Comparison of ENCODE assay signal across 22 mouse cellular contexts in genomic region chr8:95215709-95216360, GRCm38 (mm10). TPM values are rescaled to one million over a fixed set of nuclear protein-coding genes. Genes with fewer than 3 reads are reported as not detected.
DNase-seq lines count a peak whose midpoint lies in the region; ATAC-seq and TF ChIP-seq lines count a peak whose summit lies in the region.
"Had no signal": no experiment of that assay in that cellular context is flagged by ENCODE, and none has a peak within 500 bp of the region (broad histone marks: within the 10 kb centered on the region; RNA-seq: fewer than 3 reads in every experiment).

No protein-coding gene starts in this region.

- H3K4me2 ChIP-seq in kidney, embryonic 15.5 days: no peak overlapping the region
- no peak overlapping the region for H3K4me2 ChIP-seq in hindbrain, embryonic 16.5 days (ENCODE audit: low read length)
- H3K4me2 ChIP-seq: forebrain, embryonic 12.5 days; heart, embryonic 11.5 days; hindbrain, embryonic 14.5 days; limb, embryonic 12.5 days; liver, embryonic 13.5 days; lung, embryonic 15.5 days; neural tube, embryonic 12.5 days had no signal

- 59% methylated on average over 11 of the region's 11 CpGs for WGBS in kidney, embryonic 15.5 days
- 81% methylated on average over 11 of the region's 11 CpGs for WGBS in hindbrain, embryonic 16.5 days

- peak; percentile 23; the same call in 1 of the 2 replicates for TF ChIP-seq CTCF in gastrocnemius, adult 2 months (IDR thresholded peaks at IDR 0.05)

- no peaks in the 10 kb centered on the region for H3K36me3 ChIP-seq in kidney, embryonic 15.5 days
- no peaks in the 10 kb centered on the region for H3K36me3 ChIP-seq in hindbrain, embryonic 16.5 days (ENCODE audit: control insufficient read depth, insufficient read depth, low read length)
- H3K36me3 ChIP-seq: forebrain, embryonic 12.5 days; limb, embryonic 12.5 days; liver, embryonic 13.5 days; lung, embryonic 15.5 days; neural tube, embryonic 12.5 days had no signal

- intact Hi-C loops in gastrocnemius, adult 2 months (cut with DNase I): no loop called here
- intact Hi-C loops in gastrocnemius, postnatal 14 days (cut with DNase I; ENCODE audit: low total_unique reads): no loop called here

- DNase-seq in gastrocnemius, adult 2 months: peak; percentile 53
- no peak for DNase-seq in gastrocnemius, postnatal 14 days
- no peak for DNase-seq in kidney, adult 11 months
- DNase-seq in 416B (ENCODE audit: low read depth): peak; percentile 33
- DNase-seq in kidney, postnatal 25 days: peak; percentile 41 to 46
- DNase-seq in testis, postnatal 10 days (ENCODE audit: low spot score): no peak
- DNase-seq: B cell, adult 2 months; cerebellum, adult 9-10 months; heart, postnatal 14 days; liver, embryonic 13.5 days; lung, postnatal 4 days; right cerebral cortex, postnatal 14 days; thymus, postnatal 14 days had no signal

- 0 out of 2 replicates have a peak, but pooled peaks have one; percentile 50 for ATAC-seq in kidney, embryonic 15.5 days (replicated peaks; ENCODE audit: low FRiP score)
- ATAC-seq in hindbrain, embryonic 16.5 days: no peak
- ATAC-seq: intestine, embryonic 16.5 days had no signal

- no peak overlapping the region for H3K4me3 ChIP-seq in gastrocnemius, adult 2 months
- no peak overlapping the region for H3K4me3 ChIP-seq in kidney, embryonic 15.5 days (replicated peaks)
- H3K4me3 ChIP-seq in hindbrain, embryonic 16.5 days (ENCODE audit: low read length): no peak overlapping the region
- H3K4me3 ChIP-seq: forebrain, embryonic 12.5 days; limb, embryonic 12.5 days; liver, embryonic 13.5 days; lung, embryonic 15.5 days; neural tube, embryonic 12.5 days had no signal

- H3K27ac ChIP-seq in gastrocnemius, adult 2 months: peak overlapping the region; percentile 82
- no peak overlapping the region for H3K27ac ChIP-seq in kidney, embryonic 15.5 days
- H3K27ac ChIP-seq in hindbrain, embryonic 16.5 days (ENCODE audit: low read depth, low read length): no peak overlapping the region
- H3K27ac ChIP-seq: forebrain, embryonic 12.5 days; hindbrain, embryonic 14.5 days; limb, embryonic 12.5 days; liver, embryonic 13.5 days; lung, embryonic 15.5 days; neural tube, embryonic 12.5 days had no signal

- H3K4me1 ChIP-seq in kidney, embryonic 15.5 days: peaks cover 13% of the 10 kb centered on the region
- H3K4me1 ChIP-seq in hindbrain, embryonic 16.5 days (ENCODE audit: control insufficient read depth, insufficient read depth, low read depth, low read length): no peaks in the 10 kb centered on the region
- H3K4me1 ChIP-seq: forebrain, embryonic 12.5 days; limb, embryonic 12.5 days; liver, embryonic 13.5 days; lung, embryonic 15.5 days; neural tube, embryonic 12.5 days had no signal

- no peak overlapping the region for H3K9ac ChIP-seq in kidney, embryonic 15.5 days
- H3K9ac ChIP-seq in hindbrain, embryonic 16.5 days (ENCODE audit: low read depth, low read length): no peak overlapping the region
- H3K9ac ChIP-seq: forebrain, embryonic 12.5 days; hindbrain, embryonic 14.5 days; limb, embryonic 12.5 days; liver, embryonic 13.5 days; lung, embryonic 15.5 days; neural tube, embryonic 12.5 days had no signal

- H3K27me3 ChIP-seq in kidney, embryonic 15.5 days: no peaks in the 10 kb centered on the region
- no peaks in the 10 kb centered on the region for H3K27me3 ChIP-seq in hindbrain, embryonic 16.5 days (replicated peaks; ENCODE audit: control insufficient read depth, insufficient read depth, low read length)
- H3K27me3 ChIP-seq: forebrain, embryonic 12.5 days; liver, embryonic 13.5 days; lung, embryonic 15.5 days; neural tube, embryonic 12.5 days had no signal

- H3K9me3 ChIP-seq in kidney, embryonic 15.5 days (replicated peaks): no peaks in the 10 kb centered on the region
- no peaks in the 10 kb centered on the region for H3K9me3 ChIP-seq in hindbrain, embryonic 16.5 days (ENCODE audit: control insufficient read depth, low read length)
- H3K9me3 ChIP-seq: forebrain, embryonic 12.5 days; limb, embryonic 12.5 days; liver, embryonic 13.5 days; lung, embryonic 15.5 days; neural tube, embryonic 12.5 days had no signal

RNA-seq across cellular contexts. Expression of gene Kifc3, which starts 13.2 kb away (rescaled TPM):
- 10 to 100 TPM in 1 of 2 experiments, 1 to 10 TPM in 1; 5.2 to 11.4 TPM for total RNA-seq in gastrocnemius, adult 2 months (2021)
- total RNA-seq in gastrocnemius, postnatal 14 days (2021): 10 to 100 TPM; 11.2 to 11.5 TPM
- polyA plus RNA-seq in kidney, embryonic 15.5 days (2015; fragmentation: Nextera tagmentation; extraction: Ambion mirVana): 28.7 and 28.8 TPM in 2 replicates
- 24.0 and 27.7 TPM in 2 replicates for polyA plus RNA-seq in hindbrain, embryonic 16.5 days (2015; fragmentation: Nextera tagmentation; extraction: Ambion mirVana)

Comparison
In these comparisons a context has a peak if more than half of its experiments do, and no peak if none do; other contexts are left out.
1. DNase-seq: peak in gastrocnemius, adult 2 months (single experiment), 416B (single experiment) and kidney, postnatal 25 days (2 of 2); none in gastrocnemius, postnatal 14 days (single experiment), kidney, adult 11 months (single experiment) and testis, postnatal 10 days (single experiment).